Mouse (Mus musculus): ENCODE measurements around the gene Mxra7. TPM values are rescaled to one million over a fixed set of nuclear protein-coding genes. Genes with fewer than 3 reads are reported as not detected.

Mxra7 gene
- total RNA-seq, 2 experiments from 2014 or later: 23.3 to 27.6 TPM

DNA sequence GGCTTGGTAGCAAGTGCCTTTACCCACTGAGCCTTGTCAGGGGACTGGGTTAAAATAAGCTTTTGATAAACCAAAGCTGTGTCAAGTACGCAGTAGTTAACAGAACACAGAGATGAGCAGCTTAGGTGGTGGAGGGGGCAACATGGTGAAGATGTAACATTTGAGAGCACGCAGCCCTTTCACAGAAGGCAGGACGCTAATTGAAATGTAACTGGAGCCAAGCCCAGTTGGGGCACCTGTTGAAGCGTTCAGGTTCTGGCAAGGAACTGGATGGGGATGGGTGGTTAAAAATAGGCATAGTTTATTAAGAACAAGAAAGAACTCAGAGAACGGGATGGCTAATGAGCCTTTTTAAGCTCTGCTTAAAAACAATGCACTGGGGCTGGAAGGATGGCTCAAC is 28.5 kb downstream of the Mxra7 start:
- DNase-seq (ENCODE audit: low spot score in 2 of 2): peak; percentile 66

DNA sequence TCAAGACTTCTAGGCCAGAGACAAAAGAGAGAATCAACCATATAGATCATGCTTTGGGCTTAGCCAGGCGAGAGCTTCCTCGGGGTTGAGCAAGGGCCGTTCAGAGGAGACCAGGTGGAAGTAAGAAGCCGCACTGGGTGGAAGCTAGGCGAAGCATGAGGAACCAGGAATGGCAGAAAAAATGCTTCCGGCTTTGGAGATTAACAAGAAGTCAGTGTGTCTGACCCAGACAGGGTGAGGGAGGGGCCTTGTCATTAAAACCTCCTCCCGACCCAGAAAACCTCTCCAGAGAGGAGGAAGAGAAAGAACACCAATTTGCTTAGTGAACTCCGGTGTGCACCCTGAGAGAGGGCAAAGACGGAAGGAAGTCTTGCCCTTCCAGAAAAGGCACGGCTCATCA is 43.6 kb downstream of the Mxra7 start:
- no peak for DNase-seq (ENCODE audit: low spot score in 2 of 2)

DNA sequence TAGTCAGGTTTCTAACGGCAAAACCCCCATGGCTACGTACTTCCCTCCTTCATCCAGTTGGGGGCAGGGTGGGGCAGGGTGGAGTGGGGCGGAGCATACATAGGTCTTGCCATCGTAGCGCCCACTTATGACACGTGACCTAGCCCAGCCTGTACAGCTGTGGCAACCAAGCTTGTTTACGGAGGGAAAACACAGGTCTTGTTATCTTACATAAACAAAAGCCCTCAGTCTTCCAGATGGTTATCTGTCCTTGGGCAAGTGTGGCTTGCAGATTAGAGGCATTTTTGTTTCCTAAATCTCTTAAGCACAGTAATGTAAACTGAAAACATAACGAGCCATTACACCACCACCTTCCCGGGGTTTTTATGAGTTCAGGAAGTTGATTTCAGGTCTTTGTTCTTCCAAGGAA is 45.1 kb downstream of the Mxra7 start:
- DNase-seq (ENCODE audit: low spot score in 2 of 2): no peak

DNA sequence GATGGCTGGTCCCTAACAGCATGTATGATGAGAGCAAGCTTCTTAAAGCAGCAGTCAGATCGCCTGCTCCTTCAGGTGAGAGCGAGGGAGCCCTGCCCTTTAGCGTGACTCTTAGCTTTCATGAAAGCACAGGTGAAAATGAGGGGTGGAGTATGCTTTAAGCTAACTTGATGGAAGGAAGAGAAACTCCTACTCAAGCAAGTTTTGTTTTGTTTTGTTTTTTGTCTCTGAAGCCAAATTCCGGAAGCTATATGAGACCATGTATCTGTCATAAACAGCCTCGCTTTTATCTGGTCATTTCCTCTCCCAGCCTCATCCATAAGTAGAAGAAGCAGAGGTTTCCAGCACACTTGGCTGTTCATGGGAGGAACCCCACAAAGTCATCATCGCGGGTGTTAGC is 52.4 kb downstream of the Mxra7 start, which contains the start of gene St6galnac1:
St6galnac1 (minus strand) TSS at position 101 of the 400 bp plus-strand sequence.
- DNase-seq (ENCODE audit: low spot score in 2 of 2): no peak

DNA sequence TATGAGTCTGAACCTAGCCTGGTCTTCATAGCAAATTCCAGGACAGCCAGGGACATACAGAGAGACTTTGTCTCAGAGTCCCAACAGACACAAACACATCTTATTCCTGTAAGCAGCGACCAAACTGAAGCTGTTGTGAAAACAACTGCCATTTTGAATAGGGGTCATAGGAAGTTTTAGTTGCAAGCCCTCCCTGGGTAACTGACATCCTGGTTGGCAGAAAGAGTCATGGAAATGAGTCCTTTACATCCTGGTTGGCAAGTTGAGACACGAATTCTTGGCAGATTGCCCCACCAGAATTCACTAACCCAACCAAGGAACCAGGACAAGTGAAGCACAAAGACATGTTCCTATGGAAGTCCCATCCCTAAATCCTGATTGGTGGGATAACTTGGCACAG is 54.6 kb downstream of the Mxra7 start:
- no peak for DNase-seq (ENCODE audit: low spot score in 2 of 2)

DNA sequence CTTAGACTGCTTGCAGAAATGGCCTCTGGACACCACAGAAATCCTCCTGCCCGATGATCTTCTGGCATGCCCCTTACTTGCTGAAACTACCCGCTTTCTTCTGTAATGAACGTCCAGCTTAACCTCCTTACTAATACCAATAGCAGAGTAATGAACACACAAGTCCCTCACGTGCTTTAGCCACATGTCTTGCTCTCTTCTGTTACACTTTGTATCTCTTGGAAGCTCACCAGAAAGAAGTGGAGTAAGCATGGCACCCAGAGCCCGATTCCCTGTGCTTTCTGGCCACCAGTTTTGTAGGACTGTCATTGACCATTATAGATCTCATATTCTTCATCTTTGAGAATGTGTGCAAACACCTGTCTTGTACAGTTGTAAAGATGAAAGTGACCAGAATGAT is 58.0 kb downstream of the Mxra7 start:
- DNase-seq (ENCODE audit: low spot score in 2 of 2): no peak

DNA sequence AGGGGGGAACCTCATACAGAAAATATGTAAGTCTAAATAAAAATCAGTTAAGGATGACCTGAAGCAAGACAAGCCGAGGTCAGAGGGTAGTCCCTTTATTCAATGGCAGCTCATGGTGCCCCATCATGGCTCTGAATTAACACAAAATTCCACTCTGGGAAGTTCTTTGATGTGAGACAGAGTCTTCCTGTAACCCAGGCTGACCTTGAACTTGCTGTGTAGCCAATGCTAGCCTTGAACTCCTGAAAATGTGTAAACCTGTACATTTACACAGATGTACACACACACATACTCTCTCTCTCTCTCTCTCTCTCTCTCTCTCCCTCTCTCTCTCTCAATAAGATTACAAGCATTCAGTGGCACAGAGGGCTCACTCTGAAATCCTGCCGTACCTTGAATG is 62.9 kb downstream of the Mxra7 start:
- no peak for DNase-seq (ENCODE audit: low spot score in 2 of 2)

DNA sequence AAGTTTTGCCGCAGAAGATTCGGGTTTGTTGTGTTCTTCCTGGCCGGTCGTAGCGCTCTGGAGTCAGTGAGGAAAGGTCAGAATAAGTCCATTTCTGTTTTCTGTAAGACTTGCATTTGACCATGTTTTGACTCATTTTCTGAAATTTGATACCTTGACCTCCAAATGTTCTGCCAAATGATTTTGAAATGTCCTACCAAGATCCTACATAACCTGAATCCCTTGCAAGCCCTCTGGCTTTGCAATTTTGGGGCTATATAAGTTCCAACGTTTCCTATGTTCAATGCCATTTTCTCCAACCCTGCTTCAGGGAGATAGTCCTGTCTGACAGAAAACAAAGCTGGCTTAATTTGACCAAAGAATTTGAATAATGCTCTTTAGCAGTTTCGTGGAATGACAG is 63.5 kb downstream of the Mxra7 start:
- no peak for DNase-seq (ENCODE audit: low spot score in 2 of 2)

DNA sequence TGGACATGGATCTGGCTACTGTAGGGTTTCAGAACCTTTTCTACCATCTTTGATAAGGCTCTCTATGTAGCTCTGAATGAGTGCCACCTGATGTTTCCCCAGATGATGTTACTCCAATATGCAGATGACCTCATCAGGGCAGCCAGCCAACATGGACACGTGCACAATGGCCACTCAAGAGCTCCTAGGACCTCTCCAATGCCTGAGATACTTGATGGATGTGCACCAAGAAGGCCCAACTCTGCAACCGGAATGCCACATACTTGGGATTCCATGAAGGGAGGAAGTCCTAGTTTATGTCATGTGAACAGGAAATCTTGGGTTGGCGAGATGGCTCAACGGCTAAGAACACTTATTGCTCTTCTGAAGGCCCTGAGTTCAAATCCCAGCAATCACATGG is 72.7 kb downstream of the Mxra7 start:
- no peak for DNase-seq (ENCODE audit: low spot score in 2 of 2)

DNA sequence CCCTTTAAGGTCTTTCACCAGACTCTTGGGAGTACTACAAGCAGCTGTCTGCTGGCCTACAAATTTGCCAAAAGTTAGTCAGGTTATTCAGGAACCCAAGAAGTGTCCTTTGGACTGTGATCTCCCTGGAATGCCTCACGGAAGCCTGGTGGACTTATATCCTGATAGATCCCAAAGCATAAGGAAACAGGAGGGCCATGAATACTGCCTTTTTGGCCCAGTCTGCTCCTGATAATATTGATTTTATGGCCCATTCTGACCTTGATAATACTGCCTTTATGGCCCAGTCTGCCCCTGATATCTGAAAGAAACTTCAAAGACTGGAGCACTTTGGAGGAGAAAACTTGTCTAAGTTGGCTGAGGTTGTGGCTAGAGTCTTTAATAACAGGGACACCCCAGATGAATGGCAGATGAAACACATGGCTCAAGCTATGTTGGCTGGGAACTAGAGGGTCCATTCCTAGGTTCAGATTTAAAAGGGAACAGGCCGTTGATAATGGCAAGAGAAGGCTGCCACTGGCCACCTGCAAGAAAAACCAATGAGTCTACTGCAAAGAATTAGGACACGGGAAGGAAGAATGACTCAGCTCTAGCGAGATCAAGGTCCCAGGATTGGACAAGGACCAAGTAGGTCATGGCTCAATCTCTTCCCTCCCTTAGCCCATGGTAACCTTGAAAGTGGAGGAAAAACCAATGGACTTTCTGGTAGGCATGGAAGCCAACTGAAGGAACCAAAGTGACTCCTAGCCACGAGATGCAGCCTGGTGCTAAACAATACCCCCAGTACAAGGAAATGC is 74.0 kb downstream of the Mxra7 start:
- DNase-seq (ENCODE audit: low spot score in 2 of 2): no peak

Other genes starting within 250 kb of the Mxra7 start
- gene Ube2o, start 246.6 kb downstream of the Mxra7 start, total RNA-seq (2021): 100 to 1,000 TPM; 115 to 118 TPM
- under 1 TPM in 1 of 2 experiments, not detected in 1; 0.34 TPM for gene Aanat, start 241.6 kb downstream of the Mxra7 start, total RNA-seq (2021)
- 1 to 10 TPM in 1 of 2 experiments, under 1 TPM in 1; 0.94 to 1.5 TPM for gene Rhbdf2, start 201.0 kb downstream of the Mxra7 start, total RNA-seq (2021)
- gene Prcd, start 174.5 kb downstream of the Mxra7 start, total RNA-seq (2021): 1 to 10 TPM; 3.4 to 3.8 TPM
- 10 to 100 TPM; 33.0 to 42.3 TPM for gene Cygb, start 173.7 kb downstream of the Mxra7 start, total RNA-seq (2021)
- gene St6galnac1, start 52.5 kb downstream of the Mxra7 start, total RNA-seq (2021): not detected
- gene Mettl23, start 15.2 kb upstream of the Mxra7 start, total RNA-seq (2021): 10 to 100 TPM; 32.5 to 33.7 TPM
- 10 to 100 TPM; 30.4 to 31.4 TPM for gene Jmjd6, start 15.4 kb upstream of the Mxra7 start, total RNA-seq (2021)
- 10 to 100 TPM; 42.6 to 43.3 TPM for gene Mfsd11, start 24.4 kb upstream of the Mxra7 start, total RNA-seq (2021)
- 100 to 1,000 TPM; 217 to 239 TPM for gene Srsf2, start 25.0 kb upstream of the Mxra7 start, total RNA-seq (2021)
- gene Mgat5b, start 90.8 kb upstream of the Mxra7 start, total RNA-seq (2021): 10 to 100 TPM; 58.3 to 65.9 TPM

All from layer of hippocampus, postnatal 10 days (tissue).